Mouse (Mus musculus) regulatory T cell (primary cell): ENCODE measurements around the gene Prl2a1.
"Not testable (repeated sequence)": the region's sequence is repeated elsewhere in the genome, so short reads cannot be mapped to it uniquely, and the experiment has no call there.

ENCODE experiments used
- in situ Hi-C: fragments of 300-600 bp; cut with MboI, MseI; formaldehyde crosslinking; loops from one replicate; pipeline ENCODE4 v1.15.1; 2025; ENCODE audit warnings: high pct_unique_total_duplicates

Gene Prl2a1

DNA sequence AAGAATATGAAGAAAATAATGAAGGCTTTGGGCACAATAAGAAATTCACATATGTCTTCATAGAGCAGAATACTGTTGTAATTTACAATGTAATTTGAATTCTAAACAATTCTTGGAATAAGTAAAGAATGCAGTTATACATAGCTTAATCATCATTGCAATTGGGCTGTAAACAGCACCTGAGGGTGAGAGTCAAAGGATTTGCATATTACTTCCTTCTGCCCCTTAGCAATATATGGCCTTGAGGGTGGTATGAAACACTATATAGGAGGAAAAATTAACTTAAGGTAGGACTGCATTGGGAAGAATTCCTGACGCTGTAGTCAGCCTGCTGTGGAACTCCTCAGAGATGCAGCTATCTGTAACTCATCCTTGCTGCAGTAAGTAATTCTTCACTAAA lies at the start of gene Prl2a1:
Gene Prl2a1 (plus strand): TSS at position 301 of the 400 bp plus-strand sequence.
- in situ Hi-C loops: no loop called here

DNA sequence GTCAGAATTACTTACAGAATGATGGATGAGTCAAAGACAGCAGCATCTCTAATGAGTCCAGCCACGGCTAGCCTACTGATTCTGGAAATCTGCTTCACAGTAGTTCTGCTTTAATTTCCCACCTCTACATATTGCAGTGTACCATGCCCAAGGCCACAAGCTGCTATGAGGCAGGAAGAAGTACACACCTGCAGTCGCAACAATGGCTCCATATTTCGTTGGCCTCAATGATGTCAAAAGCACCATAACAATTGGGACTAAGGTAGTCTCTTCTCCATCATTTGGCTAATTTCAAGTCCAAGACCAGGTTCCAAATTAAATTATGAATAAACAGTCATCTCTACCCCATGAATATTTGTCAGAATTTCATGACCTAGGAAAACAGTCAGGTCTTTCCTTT lies 20.8 kb upstream of the Prl2a1 start, which contains the start of gene Prl7c1:
Gene Prl7c1 (minus strand): TSS at position 101 of the 400 bp plus-strand sequence.
- in situ Hi-C loops: not testable (repeated sequence)

DNA sequence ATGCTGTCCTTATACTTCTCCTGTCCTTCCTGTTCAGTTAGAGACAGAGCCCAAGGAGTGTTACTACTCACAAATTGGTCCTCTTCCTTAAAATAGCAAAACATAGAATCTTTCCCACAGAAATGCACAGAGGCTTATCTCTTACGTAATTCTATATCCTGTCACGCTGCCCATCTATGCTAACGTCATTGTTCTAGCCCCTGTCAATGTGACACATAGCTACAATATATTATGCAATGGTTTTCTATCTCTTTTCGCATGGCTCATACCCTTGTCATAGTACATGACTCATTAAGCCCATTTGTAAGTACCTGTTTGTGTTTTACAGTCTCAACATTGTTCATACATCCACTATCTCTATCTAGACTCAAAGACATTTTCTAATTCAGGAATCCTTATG lies 2.2 kb upstream of the Prl2a1 start:
- in situ Hi-C loops: no loop called here

DNA sequence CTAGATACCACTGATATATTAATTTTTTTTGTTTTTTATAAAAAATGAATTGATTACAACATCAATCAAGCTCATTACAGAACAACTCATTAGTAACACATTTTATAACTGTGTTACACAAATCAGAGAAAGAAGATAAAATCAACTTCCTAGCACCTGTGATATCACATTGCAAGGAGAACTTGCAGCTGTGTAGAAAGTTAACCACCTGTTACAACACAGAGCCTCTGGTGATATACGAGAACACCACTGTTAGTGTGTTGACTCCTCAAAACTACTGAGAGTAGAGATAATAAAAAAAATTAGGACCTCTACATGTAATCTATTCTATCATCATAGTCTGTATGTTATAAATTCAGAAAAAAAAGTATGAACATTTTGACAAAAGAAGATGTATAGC lies 1.3 kb downstream of the Prl2a1 start:
- in situ Hi-C loops: no loop called here

DNA sequence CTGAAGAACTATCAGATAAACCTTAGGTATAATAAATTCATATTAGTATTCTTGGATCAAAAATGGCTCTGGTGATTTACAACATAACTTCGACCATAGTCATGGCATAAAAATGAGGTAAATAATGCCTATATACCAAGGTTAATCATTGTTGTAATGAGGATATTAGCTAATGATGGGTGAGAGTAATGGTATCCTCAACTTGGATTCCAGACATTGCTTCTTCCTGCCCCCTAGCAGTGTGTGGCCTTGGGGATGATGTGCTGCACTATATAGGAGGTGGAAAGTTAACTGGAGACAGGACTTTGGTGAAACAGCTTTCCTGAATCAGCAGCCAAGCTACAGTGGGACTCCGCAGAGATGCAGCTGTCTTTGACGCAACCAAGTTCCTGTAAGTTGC lies 47.6 kb downstream of the Prl2a1 start, which contains the start of gene Prl2c1:
Gene Prl2c1 (plus strand): TSS at position 301 of the 400 bp plus-strand sequence.
- in situ Hi-C loops: no loop called here
